Mouse (Mus musculus) large intestine, adult 2 months (tissue): Measurements from ENCODE around the gene Pet100. TPM values are rescaled to one million over a fixed set of nuclear protein-coding genes. Genes with fewer than 3 reads are reported as not detected.

Experiments
- DNase-seq: peaks from one replicate; pipeline ENCODE4 v3.0.0-alpha.2; 2012; ENCODE audit warnings: low read depth, low spot score
- WGBS: fragments of 180-500 bp; shearing (Covaris S2); methylation state at CpG from one replicate; pipeline ENCODE4 v1.1.7; 2018; 5-methylcytosine and 5-hydroxymethylcytosine counted together
- polyA plus RNA-seq: library from polyadenylated mRNA; depleted of rRNA; stranded (reverse); fragments of >200 nt; gene quantifications from 2 replicates; pipeline ENCODE4 v1.2.3, GENCODE M21; 2012

Gene Pet100
- polyA plus RNA-seq, 1 experiment: 9.5 TPM

- no peak for DNase-seq
- WGBS: 64% methylated on average over 6 of the region's 6 CpGs
Observed at GRCm38 (mm10) chr8:3609816-3610150, 11.6 kb upstream of the Pet100 start.

GRCm38 (mm10) chr8:3622119-3622518, 771 bp downstream of the Pet100 start:
- no peak for DNase-seq
- 63% methylated on average over 8 of the region's 8 CpGs for WGBS

GRCm38 (mm10) chr8:3625445-3625844, 4.1 kb downstream of the Pet100 start, which contains the start of gene Pcp2:
Pcp2 (minus strand) TSS chr8:3625545.
- no peak for DNase-seq
- 84% methylated on average over 1 of the region's 1 CpGs for WGBS

GRCm38 (mm10) chr8:3626971-3627370, 5.6 kb downstream of the Pet100 start:
- DNase-seq: no peak
- WGBS: 37% methylated on average over 5 of the region's 5 CpGs

- DNase-seq: no peak
- 26% methylated on average over 5 of the region's 5 CpGs for WGBS
Observed at GRCm38 (mm10) chr8:3628014-3628413, 6.7 kb downstream of the Pet100 start.

GRCm38 (mm10) chr8:3630647-3631477, 9.5 kb downstream of the Pet100 start, which contains the start of gene Stxbp2:
Stxbp2 (plus strand) TSS chr8:3630955.
- peak; percentile 70 for DNase-seq
- 4% methylated on average over 47 of the region's 47 CpGs for WGBS

GRCm38 (mm10) chr8:3631478-3631875, 10.1 kb downstream of the Pet100 start:
- DNase-seq: no peak
- 4% methylated on average over 8 of the region's 8 CpGs for WGBS

- WGBS: 18% methylated on average over 5 of the region's 5 CpGs
- no peak for DNase-seq
Observed at GRCm38 (mm10) chr8:3645804-3646203, 24.5 kb downstream of the Pet100 start.

GRCm38 (mm10) chr8:3646824-3647531, 25.6 kb downstream of the Pet100 start:
- 74% methylated on average over 6 of the region's 6 CpGs for WGBS
- DNase-seq: no peak

- no peak for DNase-seq
- 36% methylated on average over 4 of the region's 4 CpGs for WGBS
Observed at GRCm38 (mm10) chr8:3647561-3647960, 26.2 kb downstream of the Pet100 start.

- DNase-seq: no peak
- WGBS: 50% methylated on average over 2 of the region's 2 CpGs
Observed at GRCm38 (mm10) chr8:3648268-3648667, 26.9 kb downstream of the Pet100 start.

GRCm38 (mm10) chr8:3648990-3649389, 27.6 kb downstream of the Pet100 start:
- no peak for DNase-seq
- WGBS: 60% methylated on average over 1 of the region's 1 CpGs

- no peak for DNase-seq
- WGBS: 58% methylated on average over 3 of the region's 3 CpGs
Observed at GRCm38 (mm10) chr8:3652845-3653244, 31.5 kb downstream of the Pet100 start.

GRCm38 (mm10) chr8:3654726-3655508, 33.6 kb downstream of the Pet100 start:
- no peak for DNase-seq
- 68% methylated on average over 11 of the region's 11 CpGs for WGBS

GRCm38 (mm10) chr8:3655526-3655925, 34.2 kb downstream of the Pet100 start, which contains the start of gene Retn:
Retn (plus strand) TSS chr8:3655770.
- DNase-seq: no peak
- 59% methylated on average over 3 of the region's 3 CpGs for whole genome bisulfite sequencing

GRCm38 (mm10) chr8:3656725-3657381, 35.5 kb downstream of the Pet100 start:
- 20% methylated on average over 7 of the region's 7 CpGs for WGBS
- no peak for DNase-seq

GRCm38 (mm10) chr8:3660889-3661288, 39.5 kb downstream of the Pet100 start:
- DNase-seq: no peak
- WGBS: 65% methylated on average over 8 of the region's 8 CpGs

- 48% methylated on average over 5 of the region's 5 CpGs for WGBS
- no peak for DNase-seq
Observed at GRCm38 (mm10) chr8:3664405-3664804, 43.1 kb downstream of the Pet100 start.

GRCm38 (mm10) chr8:3665507-3665906, 44.2 kb downstream of the Pet100 start, which contains the start of gene Mcemp1:
Mcemp1 (plus strand) TSS chr8:3665754.
- DNase-seq: no peak
- 72% methylated on average over 6 of the region's 6 CpGs for WGBS

- DNase-seq: no peak
- WGBS: 59% methylated on average over 2 of the region's 2 CpGs
Observed at GRCm38 (mm10) chr8:3670388-3670787, 49.0 kb downstream of the Pet100 start.
